Comparison of ENCODE assay signal across 8 mouse cellular contexts in genomic region chr19:9082191-9083009, GRCm38 (mm10). TPM values are rescaled to one million over a fixed set of nuclear protein-coding genes. Genes with fewer than 3 reads are reported as not detected.
DNase-seq lines count a peak whose midpoint lies in the region; ATAC-seq lines count a peak whose summit lies in the region.

No protein-coding gene starts in this region.

- no peaks in the 10 kb centered on the region for H3K9me3 ChIP-seq in intestine, embryonic 15.5 days

- peak overlapping the region; percentile 61 for H3K27ac ChIP-seq in intestine, embryonic 15.5 days

- H3K4me1 ChIP-seq in intestine, embryonic 15.5 days (replicated peaks): peaks cover 20% of the 10 kb centered on the region

- 14% methylated on average over 23 of the region's 23 CpGs for WGBS in intestine, embryonic 15.5 days

- no peak overlapping the region for H3K4me3 ChIP-seq in intestine, embryonic 15.5 days (replicated peaks)

- intact Hi-C loops in gastrocnemius, postnatal 36 days (cut with DNase I): loop anchor here (2.0 to 5.0 kb wide), 2 partner anchors 90 to 104 kb away; no protein-coding TSS in a partner anchor
- intact Hi-C loops in left cerebral cortex, postnatal 25 days (cut with DNase I): loop anchor here (1.0 to 5.0 kb wide), 2 partner anchors 89 to 105 kb away; no protein-coding TSS in a partner anchor

- H3K36me3 ChIP-seq in intestine, embryonic 15.5 days: no peaks in the 10 kb centered on the region

- H3K4me2 ChIP-seq in intestine, embryonic 15.5 days (replicated peaks): peak overlapping the region; percentile 46

- no peaks in the 10 kb centered on the region for H3K27me3 ChIP-seq in intestine, embryonic 15.5 days (replicated peaks)

- peak; percentile 89 for DNase-seq in adipocyte (ENCODE audit: low spot score)
- peak; percentile 94 for DNase-seq in embryo, embryonic 10 days (ENCODE audit: low spot score)
- DNase-seq in gastrocnemius, postnatal 36 days: peak; percentile 82 to 84
- peak; percentile 62 to 70 for DNase-seq in left cerebral cortex, postnatal 25 days (ENCODE audit: low spot score in 2 of 2)
- DNase-seq in mesoderm, embryonic 11.5 days (ENCODE audit: low read depth, low spot score): peak; percentile 91
- peak; percentile 58 for DNase-seq in right cerebral cortex, postnatal 25 days
- DNase-seq in yolk sac, embryonic 10.5 days (ENCODE audit: low spot score): peak; percentile 79

- no peak overlapping the region for H3K9ac ChIP-seq in intestine, embryonic 15.5 days

- peak; percentile 93 for ATAC-seq in intestine, embryonic 15.5 days

RNA-seq across cellular contexts. Expression of gene Scgb1a1, which starts 5.4 kb away (rescaled TPM):
- total RNA-seq in gastrocnemius, postnatal 36 days (2021): not detected
- polyA plus RNA-seq in intestine, embryonic 15.5 days (2015; fragmentation: Nextera tagmentation; extraction: Ambion mirVana): not detected in 2 replicates
- total RNA-seq in left cerebral cortex, postnatal 25 days (2021): not detected

RNA-seq across cellular contexts. Expression of gene Asrgl1, which starts 53.0 kb away (rescaled TPM):
- total RNA-seq in gastrocnemius, postnatal 36 days (2021): 10 to 100 TPM; 30.2 to 32.2 TPM
- 10.4 and 12.6 TPM in 2 replicates for polyA plus RNA-seq in intestine, embryonic 15.5 days (2015; fragmentation: Nextera tagmentation; extraction: Ambion mirVana)
- total RNA-seq in left cerebral cortex, postnatal 25 days (2021): 100 to 1,000 TPM; 124 to 126 TPM
